Mouse (Mus musculus) small intestine, adult 2 months (tissue): Measurements from ENCODE around the gene Irf1.

Source experiments
- CTCF ChIP-seq: fragments of 200-500 bp; IDR thresholded peaks from 2 replicates; pipeline ENCODE4 v1.5.1; 2012; ENCODE audit warnings: low read depth, mild to moderate bottlenecking, control low read depth, inconsistent platforms, low read length, moderate library complexity, mixed read lengths; ENCODE audit not compliant: insufficient replicate concordance, insufficient read length; ENCODE audit errors: extremely low read depth
- POLR2A ChIP-seq: fragments of 200-500 bp; IDR thresholded peaks from 2 replicates; pipeline ENCODE4 v1.6.1; 2012; ENCODE audit warnings: low read depth, mild to moderate bottlenecking, control low read depth, inconsistent platforms, low read length, moderate library complexity

GRCm38 (mm10) chr11:53825409-53825808, 55.6 kb downstream of the Irf1 start:
- TF ChIP-seq CTCF: no peak
- TF ChIP-seq POLR2A: no peak
